ENCODE assay signal across 10 mouse cellular contexts in the genomic region with DNA sequence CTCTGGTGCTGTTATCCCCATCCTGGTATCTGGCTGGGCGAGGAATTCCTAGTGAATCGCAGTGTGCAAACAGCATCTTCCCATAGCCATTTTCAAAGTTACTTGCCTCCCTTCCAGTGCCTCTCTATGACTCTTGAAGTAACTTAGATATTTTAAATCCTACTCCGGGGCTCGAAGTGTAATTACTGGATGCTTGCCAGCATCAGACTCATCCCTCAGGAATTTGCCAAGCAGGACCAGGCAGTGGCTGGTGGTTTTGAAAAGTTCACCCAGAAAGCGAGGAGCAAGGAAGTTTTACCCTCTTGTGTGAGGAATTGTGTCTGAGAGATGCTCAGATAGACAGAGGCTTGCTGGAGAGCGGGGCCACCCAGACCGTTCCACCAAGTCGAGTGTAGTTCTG. TPM values are rescaled to one million over a fixed set of nuclear protein-coding genes. Genes with fewer than 3 reads are reported as not detected.
DNase-seq lines count a peak whose midpoint lies in the region; ATAC-seq and TF ChIP-seq lines count a peak whose summit lies in the region.
"Had no signal": no experiment of that assay in that cellular context is flagged by ENCODE, and none has a peak within 500 bp of the region (broad histone marks: within the 10 kb centered on the region; RNA-seq: fewer than 3 reads in every experiment).

No protein-coding gene starts in this region.

- H3K27ac ChIP-seq in kidney, postnatal 0 days = no peak overlapping the region
- H3K27ac ChIP-seq in liver, postnatal 0 days (ENCODE audit: low read depth) = no peak overlapping the region
- H3K27ac ChIP-seq: limb, embryonic 15.5 days; midbrain, embryonic 13.5 days had no signal

- peaks cover 38% of the 10 kb centered on the region; the same call in 1 of the 2 replicates for H3K4me1 ChIP-seq in kidney, postnatal 0 days (replicated peaks; ENCODE audit: insufficient read depth, low read length)
- H3K4me1 ChIP-seq in liver, postnatal 0 days (ENCODE audit: insufficient read depth) = no peaks in the 10 kb centered on the region

- no peaks in the 10 kb centered on the region for H3K9me3 ChIP-seq in kidney, postnatal 0 days (replicated peaks; ENCODE audit: low read length)
- H3K9me3 ChIP-seq in liver, postnatal 0 days (ENCODE audit: low read length) = no peaks in the 10 kb centered on the region
- H3K9me3 ChIP-seq: limb, embryonic 15.5 days; midbrain, embryonic 13.5 days had no signal

- intact Hi-C loops in heart, postnatal 10 days (cut with DNase I) = no loop called here

- H3K9ac ChIP-seq in kidney, postnatal 0 days (ENCODE audit: low read depth, low read length) = no peak overlapping the region
- H3K9ac ChIP-seq in liver, postnatal 0 days (replicated peaks) = no peak overlapping the region
- H3K9ac ChIP-seq: limb, embryonic 15.5 days; midbrain, embryonic 13.5 days had no signal

- no peak for ATAC-seq in kidney, postnatal 0 days (replicated peaks; ENCODE audit: low FRiP score, low read depth)
- no peak for ATAC-seq in liver, postnatal 0 days
- ATAC-seq: midbrain, embryonic 13.5 days had no signal

- peak; percentile 63 for DNase-seq in adrenal gland, adult 2 months
- no peak for DNase-seq in adrenal gland, postnatal 4 days (ENCODE audit: low spot score in 2 of 2)
- peak; percentile 45 for DNase-seq in kidney, postnatal 0 days (ENCODE audit: low spot score)
- no peak for DNase-seq in kidney, adult 11 months
- peak; percentile 56 to 69 for DNase-seq in heart, postnatal 10 days
- DNase-seq in lung, postnatal 4 days = peak; percentile 68 to 75
- DNase-seq in liver, postnatal 0 days = no peak
- DNase-seq in cerebellum, postnatal 36 days = no peak

- no peak overlapping the region for H3K4me2 ChIP-seq in kidney, postnatal 0 days (ENCODE audit: low read length)
- H3K4me2 ChIP-seq in liver, postnatal 0 days (ENCODE audit: low read depth, low read length) = no peak overlapping the region
- H3K4me2 ChIP-seq: limb, embryonic 15.5 days; midbrain, embryonic 13.5 days had no signal

- no peaks in the 10 kb centered on the region for H3K36me3 ChIP-seq in kidney, postnatal 0 days (ENCODE audit: insufficient read depth, low read length)
- H3K36me3 ChIP-seq in liver, postnatal 0 days (replicated peaks; ENCODE audit: insufficient read depth, low read length) = no peaks in the 10 kb centered on the region
- H3K36me3 ChIP-seq: limb, embryonic 15.5 days; midbrain, embryonic 13.5 days had no signal

- no peak overlapping the region for H3K4me3 ChIP-seq in kidney, postnatal 0 days (replicated peaks; ENCODE audit: low read depth, low read length)
- H3K4me3 ChIP-seq in liver, postnatal 0 days (ENCODE audit: low read depth, low read length) = no peak overlapping the region
- H3K4me3 ChIP-seq: limb, embryonic 15.5 days; midbrain, embryonic 13.5 days had no signal

- H3K27me3 ChIP-seq in kidney, postnatal 0 days (ENCODE audit: insufficient read depth, low read length) = no peaks in the 10 kb centered on the region
- H3K27me3 ChIP-seq in liver, postnatal 0 days (ENCODE audit: insufficient read depth, low read length) = no peaks in the 10 kb centered on the region
- H3K27me3 ChIP-seq: limb, embryonic 15.5 days; midbrain, embryonic 13.5 days had no signal

- TF ChIP-seq CTCF in kidney, postnatal 0 days (IDR thresholded peaks at IDR 0.05; ENCODE audit: low read depth) = no peak
- no peak for TF ChIP-seq CTCF in liver, postnatal 0 days (IDR thresholded peaks at IDR 0.05; ENCODE audit: low read depth)

- WGBS in kidney, postnatal 0 days = 51% methylated on average over 8 of the region's 8 CpGs
- 73% methylated on average over 8 of the region's 8 CpGs for WGBS in liver, postnatal 0 days (ENCODE audit: insufficient replicate concordance)

- no peak for TF ChIP-seq EP300 in liver, postnatal 0 days (IDR thresholded peaks at IDR 0.05; ENCODE audit: low read depth)

RNA-seq across cellular contexts. Expression of gene Sh3bp4, which starts 51.3 kb away (rescaled TPM):
- 10 to 100 TPM; 16.4 to 21.3 TPM for total RNA-seq in adrenal gland, adult 2 months (2021)
- polyA plus RNA-seq in adrenal gland, adult 2 months (2012; rRNA removed) = 11.8 and 13.7 TPM in 2 replicates
- total RNA-seq in adrenal gland, postnatal 4 days (2021) = 10 to 100 TPM; 19.2 to 22.6 TPM
- 22.7 and 24.9 TPM in 2 replicates for polyA plus RNA-seq in kidney, postnatal 0 days (2015; fragmentation: Nextera tagmentation; extraction: Ambion mirVana)
- total RNA-seq in heart, postnatal 10 days (2021) = 10 to 100 TPM; 26.2 to 28.6 TPM
- 0.60 and 0.70 TPM in 2 replicates for polyA plus RNA-seq in liver, postnatal 0 days (2015; fragmentation: Nextera tagmentation; extraction: Ambion mirVana)

Comparison
In these comparisons a context has a peak if more than half of its experiments do, and no peak if none do; other contexts are left out.
1. DNase-seq: peak in adrenal gland, adult 2 months (single experiment), kidney, postnatal 0 days (single experiment), heart, postnatal 10 days (2 of 2) and lung, postnatal 4 days (2 of 2); none in adrenal gland, postnatal 4 days (0 of 2), kidney, adult 11 months (single experiment), liver, postnatal 0 days (single experiment) and cerebellum, postnatal 36 days (0 of 2).